Mouse (Mus musculus) adrenal gland, postnatal 14 days (tissue): Measurements from ENCODE around the gene Fam131b. TPM values are rescaled to one million over a fixed set of nuclear protein-coding genes. Genes with fewer than 3 reads are reported as not detected.

Source experiments
- DNase-seq: peaks from one replicate; pipeline ENCODE4 v3.0.0; 2021; ENCODE audit warnings: mixed read lengths
- long read RNA-seq, 2 experiments: library from polyadenylated mRNA; stranded (forward); transcript quantifications; one replicate each; pipeline ENCODE4 v2.0.0; 2021
- total RNA-seq: library from RNA; stranded (reverse); gene quantifications from 2 replicates; pipeline ENCODE4 v1.2.3, GENCODE M21; 2021

Gene Fam131b
- total RNA-seq: 0.30 and 0.90 TPM in 2 replicates
- long read RNA-seq, experiment 1: 0 reads
- long read RNA-seq, experiment 2: 0 reads

DNA sequence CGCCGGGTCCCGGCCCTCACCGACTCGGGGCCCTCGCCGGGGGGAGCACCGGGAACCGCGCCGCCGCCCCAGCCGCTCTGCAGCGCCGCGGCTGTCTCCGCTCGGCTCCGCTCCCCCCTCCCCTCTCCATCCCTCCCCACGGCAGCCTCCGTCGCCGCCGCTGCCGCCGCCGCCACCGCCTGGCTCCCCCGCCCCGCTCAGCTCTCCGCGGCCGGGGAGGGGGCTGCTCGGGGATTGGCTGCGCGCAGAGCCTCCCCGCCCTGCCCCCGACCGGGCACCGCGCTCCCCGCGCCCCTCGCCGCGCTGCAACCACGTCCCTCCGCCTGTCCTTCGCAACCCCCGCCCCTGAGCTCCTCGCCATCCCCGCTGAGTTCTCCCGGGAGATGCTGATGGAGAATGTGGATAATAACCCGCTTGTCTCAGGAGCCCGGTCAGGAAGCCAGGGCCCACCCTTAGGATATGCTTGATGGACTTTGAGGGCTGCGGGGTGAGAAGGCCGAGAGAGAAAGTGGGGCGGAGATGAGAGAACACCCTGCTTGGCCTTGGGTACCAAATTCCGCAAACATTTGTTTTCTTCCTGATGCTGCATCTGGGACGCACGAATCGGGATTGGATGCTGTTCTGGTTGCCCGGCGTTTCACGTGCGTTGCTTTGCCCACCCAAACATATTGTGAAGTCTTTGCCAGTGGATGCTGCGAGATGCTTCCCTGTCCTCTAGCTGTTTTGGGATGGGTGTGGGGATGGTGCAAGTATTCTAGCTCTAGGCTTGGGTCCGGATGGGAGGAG is at the start of gene Fam131b:
Gene Fam131b (minus strand): TSS at position 162 of the 786 bp plus-strand sequence.
- DNase-seq: peak; percentile 17

- DNase-seq: no peak
Measured at GRCm38 (mm10) chr6:42373669-42374430, 49.4 kb upstream of the Fam131b start.

DNA sequence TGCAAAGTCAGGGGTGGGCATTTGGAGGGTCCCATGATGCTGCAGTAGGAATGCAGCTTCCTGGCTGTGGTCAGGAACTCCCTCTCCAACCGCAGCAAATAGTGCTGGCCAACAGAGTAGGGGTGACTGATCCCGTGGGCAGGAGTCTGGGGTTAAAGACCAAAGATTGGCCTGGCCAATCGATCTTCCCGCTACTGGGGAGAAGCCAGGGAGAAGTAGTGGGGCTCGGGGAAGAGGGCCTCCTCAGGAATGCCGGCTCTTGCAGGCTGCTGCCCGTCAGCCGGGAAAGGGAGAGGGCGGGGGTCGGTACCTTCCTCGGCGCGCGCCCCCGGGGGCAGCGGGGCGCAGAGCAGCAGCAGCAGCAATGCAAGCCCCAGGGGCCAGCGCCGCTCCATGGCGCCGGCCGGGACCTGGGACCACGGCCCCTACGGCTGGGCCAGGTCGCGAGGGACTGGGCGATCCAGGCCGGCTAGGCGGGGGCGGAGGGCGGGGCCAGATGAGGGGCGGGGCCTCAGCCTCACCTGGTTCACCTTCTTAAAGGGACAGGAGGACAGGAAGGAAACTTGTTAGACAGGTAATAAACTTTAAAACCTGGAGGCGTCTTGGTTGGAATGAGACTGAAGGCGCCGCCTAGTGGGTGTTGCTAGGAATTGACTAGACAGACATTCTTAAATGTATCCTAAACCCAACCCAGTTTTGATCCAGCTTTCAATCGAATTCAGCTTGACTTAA is 48.5 kb upstream of the Fam131b start, which contains the start of gene Epha1:
Gene Epha1 (minus strand): TSS at position 453 of the 732 bp plus-strand sequence.
- DNase-seq: peak; percentile 54

DNA sequence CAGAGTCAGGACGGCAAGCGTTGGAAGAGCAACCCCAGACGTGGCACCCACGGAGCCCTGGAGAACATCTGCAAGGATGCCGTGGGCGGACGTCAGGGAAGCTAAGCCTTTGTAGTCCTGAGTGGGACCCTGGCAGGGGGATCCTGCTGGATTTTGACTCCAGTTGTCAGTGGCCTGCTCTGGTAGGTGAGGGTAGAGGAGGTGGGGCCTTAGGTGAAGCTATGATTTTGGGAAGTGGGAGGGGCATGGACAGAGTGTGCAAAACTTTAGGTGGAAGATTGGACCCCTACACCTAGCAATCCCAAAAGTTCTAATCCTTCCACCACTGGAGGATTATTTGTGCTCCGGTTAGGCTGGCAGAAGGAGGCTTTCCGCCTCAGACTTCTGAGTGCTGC is 48.0 kb upstream of the Fam131b start:
- no peak for DNase-seq

DNA sequence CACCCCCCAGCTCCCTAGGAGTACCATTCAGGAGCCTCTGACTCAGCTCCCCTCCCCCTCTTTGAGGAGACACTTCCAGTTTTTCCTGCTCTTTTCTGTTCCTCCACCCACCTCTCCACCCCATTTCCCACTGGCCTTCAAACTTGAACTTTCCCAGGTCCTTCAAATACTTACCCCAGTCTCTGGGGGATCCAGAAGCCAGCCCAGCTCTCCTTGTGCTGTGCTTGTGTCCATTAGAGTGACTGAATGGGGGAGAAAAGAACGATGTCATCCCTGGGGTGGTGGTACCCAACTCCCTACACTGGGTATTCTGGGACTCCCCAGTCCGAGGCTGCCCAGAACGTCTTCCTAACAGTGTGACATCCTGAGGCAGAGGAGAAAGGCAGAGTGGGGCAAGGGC is 47.6 kb upstream of the Fam131b start:
- DNase-seq: no peak

- no peak for DNase-seq
Measured at GRCm38 (mm10) chr6:42370630-42371363, 46.4 kb upstream of the Fam131b start.

- no peak for DNase-seq
Measured at GRCm38 (mm10) chr6:42369870-42370269, 45.4 kb upstream of the Fam131b start.

- DNase-seq: no peak
Measured at GRCm38 (mm10) chr6:42365215-42365614, 40.8 kb upstream of the Fam131b start.

DNA sequence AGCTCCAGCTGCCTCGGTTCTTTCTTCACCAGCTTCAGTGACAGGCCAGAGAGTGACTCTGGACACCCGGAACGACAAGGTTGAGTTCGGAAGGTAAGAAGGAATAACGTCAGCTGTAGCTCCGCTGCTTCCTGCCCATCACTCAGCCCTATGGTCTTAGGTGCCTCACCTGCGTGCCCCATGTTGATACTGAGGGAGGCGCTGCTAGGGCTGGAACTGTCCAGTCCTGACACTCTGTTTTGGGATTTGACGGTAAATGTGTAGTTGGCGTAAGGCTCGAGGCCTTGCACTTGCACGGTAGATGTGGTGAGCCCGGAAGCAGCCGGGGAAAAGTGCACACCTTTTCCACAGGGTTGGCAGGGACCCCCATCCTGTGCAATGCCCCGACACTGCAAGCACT is 40.2 kb upstream of the Fam131b start:
- DNase-seq: no peak

GRCm38 (mm10) chr6:42364066-42364465 is 39.6 kb upstream of the Fam131b start:
- no peak for DNase-seq

DNA sequence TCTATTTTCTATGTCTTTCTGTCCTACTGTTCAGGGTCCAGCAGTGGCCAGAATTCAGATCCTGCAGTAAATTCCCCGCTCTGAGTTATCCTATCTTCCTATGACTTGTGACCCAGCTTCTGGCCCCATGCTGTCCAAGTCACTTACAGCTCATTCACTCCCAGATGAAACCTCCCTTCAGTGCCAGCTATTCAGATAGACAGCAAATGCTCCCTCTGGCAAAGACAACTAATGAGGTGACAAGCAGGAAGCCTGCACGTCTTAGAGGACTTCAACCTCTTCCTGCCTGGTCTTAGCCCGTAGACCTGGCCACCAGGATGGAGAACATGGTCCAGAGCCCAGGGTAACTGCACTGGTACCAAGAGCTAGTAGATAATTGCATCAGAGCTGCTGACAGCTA is 38.5 kb upstream of the Fam131b start:
- DNase-seq: no peak

- no peak for DNase-seq
Measured at GRCm38 (mm10) chr6:42362497-42362896, 38.1 kb upstream of the Fam131b start.

GRCm38 (mm10) chr6:42362074-42362473 is 37.6 kb upstream of the Fam131b start:
- DNase-seq: no peak

- no peak for DNase-seq
Measured at GRCm38 (mm10) chr6:42361041-42361895, 36.8 kb upstream of the Fam131b start.

DNA sequence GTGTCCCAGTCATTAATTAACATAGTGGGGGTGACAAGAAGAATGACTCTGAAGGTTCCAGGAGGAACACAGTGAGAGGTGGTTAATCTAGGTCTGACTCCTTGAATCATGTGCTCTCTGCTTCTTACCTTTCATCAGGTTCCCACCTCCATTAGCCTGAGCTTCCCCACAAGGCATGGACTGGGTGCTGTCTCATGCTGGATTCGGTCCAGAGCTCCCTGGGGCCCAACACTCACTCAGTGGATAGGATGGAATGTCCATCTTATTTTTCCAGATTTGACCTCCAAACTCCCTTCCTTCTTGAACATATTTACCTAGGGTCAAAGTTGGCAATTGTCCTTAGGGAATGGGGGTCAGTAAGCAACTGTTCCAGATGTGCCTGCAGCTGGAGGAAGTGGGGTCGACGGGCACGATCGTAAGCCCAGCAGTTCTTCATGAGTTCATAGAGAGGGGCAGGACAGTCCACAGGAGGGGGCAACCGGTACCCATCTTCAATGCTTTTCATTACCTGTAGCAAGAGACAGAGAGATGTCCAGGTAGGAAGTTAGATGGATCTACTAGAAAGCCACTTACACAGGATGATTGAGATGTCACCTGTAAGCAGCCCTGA is 35.9 kb upstream of the Fam131b start:
- no peak for DNase-seq

DNA sequence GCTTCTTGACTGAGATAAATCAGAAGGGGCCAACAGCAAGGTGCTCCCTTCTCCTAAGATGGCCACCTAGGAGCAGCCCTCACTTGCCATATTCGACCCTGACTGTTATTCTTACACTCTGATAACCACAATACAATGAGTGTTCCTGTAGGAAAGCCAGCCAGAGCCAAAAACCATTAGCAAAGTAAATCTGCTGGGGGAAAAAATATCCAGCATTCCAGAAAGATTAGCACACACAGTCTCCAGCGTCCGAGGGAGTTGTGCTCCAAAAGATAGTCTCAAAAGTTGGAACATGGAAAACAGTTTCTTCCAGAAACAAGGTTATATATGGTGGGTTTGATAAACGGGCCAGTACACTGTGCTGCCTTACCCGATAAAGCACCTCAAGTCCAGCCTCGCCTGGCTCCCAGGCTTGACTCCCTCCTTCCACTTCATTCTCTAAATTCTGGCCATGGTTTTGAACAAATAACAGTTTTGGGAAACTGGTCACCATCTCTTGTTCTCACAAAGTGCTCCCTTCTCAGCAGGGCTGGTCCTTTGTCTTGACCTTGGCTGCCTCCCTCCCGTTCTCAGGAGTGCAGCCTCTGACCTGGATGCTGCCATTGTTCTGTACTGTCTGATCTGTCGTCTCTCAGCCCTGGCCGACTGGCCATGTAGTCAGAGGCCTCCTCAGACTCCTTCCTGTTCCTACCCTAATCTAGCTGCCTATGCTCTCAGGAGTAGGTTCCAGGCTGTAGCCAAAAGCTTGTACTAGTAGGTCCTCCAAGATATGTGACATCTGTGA is 35.1 kb upstream of the Fam131b start:
- DNase-seq: no peak

GRCm38 (mm10) chr6:42358901-42359300 is 34.5 kb upstream of the Fam131b start:
- no peak for DNase-seq

DNA sequence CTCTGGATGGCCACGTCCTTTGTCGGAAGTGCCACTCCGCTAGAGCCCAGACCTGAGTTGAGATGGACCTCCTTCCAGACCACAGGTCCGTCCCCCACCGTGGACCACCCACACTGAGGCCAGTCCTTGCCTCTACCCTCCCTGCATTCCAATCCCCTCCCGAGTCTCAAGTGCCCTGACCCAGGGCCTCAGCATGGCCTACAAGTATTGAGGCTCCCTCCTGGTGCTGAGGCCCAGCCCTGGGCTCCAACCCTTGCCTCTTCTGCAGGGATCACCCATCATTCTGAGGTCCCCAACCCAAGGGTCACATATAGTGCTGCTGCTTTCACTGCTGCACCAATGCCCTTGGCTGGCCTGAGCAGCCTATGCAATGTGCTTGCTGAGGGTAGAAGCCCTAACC is 33.5 kb upstream of the Fam131b start:
- no peak for DNase-seq

DNA sequence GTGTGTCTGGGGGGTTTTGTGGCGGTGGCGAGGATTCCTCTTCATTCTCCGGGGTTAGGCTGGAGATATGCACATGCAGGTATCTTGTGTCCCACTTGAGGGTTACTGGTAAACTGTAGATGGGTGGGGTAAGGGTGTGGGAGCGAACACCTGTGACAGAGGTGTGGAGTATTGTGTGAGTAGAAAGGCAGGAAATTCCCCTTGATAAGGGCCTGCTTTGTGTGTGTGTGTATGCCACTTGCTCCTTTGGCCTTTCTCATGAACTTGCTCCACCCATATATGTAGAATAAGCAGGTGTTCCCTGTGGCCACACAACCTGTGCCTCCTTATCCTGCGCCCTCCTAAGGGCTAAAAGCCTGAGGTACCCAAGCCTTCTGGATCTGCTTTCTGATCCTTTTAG is 32.5 kb upstream of the Fam131b start:
- no peak for DNase-seq
